Mouse (Mus musculus) heart, adult 11 months (tissue): ENCODE measurements around the gene Psmc3ip.

Experiments
- DNase-seq: peaks from one replicate; pipeline ENCODE4 v3.0.0; 2022

Psmc3ip gene

GRCm38 (mm10) chr11:101050359-101050758 is 44.9 kb downstream of the Psmc3ip start:
- DNase-seq = no peak

GRCm38 (mm10) chr11:101047502-101047901 is 47.7 kb downstream of the Psmc3ip start:
- no peak for DNase-seq

GRCm38 (mm10) chr11:101046440-101046839 is 48.8 kb downstream of the Psmc3ip start:
- no peak for DNase-seq

- DNase-seq = no peak
Observed at GRCm38 (mm10) chr11:101045826-101046225, 49.4 kb downstream of the Psmc3ip start.
